Mouse (Mus musculus) left cerebral cortex, postnatal 14 days (tissue): ENCODE results near the gene Pon3. TPM values are rescaled to one million over a fixed set of nuclear protein-coding genes. Genes with fewer than 3 reads are reported as not detected.

Source experiments
- DNase-seq, 2 experiments: peaks; one replicate each; pipeline ENCODE4 v3.0.0; 2021 to 2022; ENCODE audit warnings: low spot score in 2 of 2, mixed read lengths in 1 of 2
- intact Hi-C: fragments of 180-260 bp; cut with DNase I; formaldehyde crosslinking; loops from one replicate; pipeline ENCODE4 v1.15.1; 2025
- long read RNA-seq, 2 experiments: library from polyadenylated mRNA; stranded (forward); transcript quantifications; one replicate each; pipeline ENCODE4 v2.0.0; 2021
- total RNA-seq, 2 experiments: library from RNA; stranded (reverse); gene quantifications; 2 replicates each; pipeline ENCODE4 v1.2.3; 2021

The Pon3 gene
- total RNA-seq = 1 to 10 TPM; 2.1 to 2.4 TPM
- long read RNA-seq, experiment 1, partial matches to known transcripts = 0 of 1 reads
- long read RNA-seq, experiment 1, other reads (novel, unspliced or antisense) = 1 of 1 reads
- long read RNA-seq, experiment 2 = 0 reads

- intact Hi-C loops = no loop called here
- peak in 1 of 2 experiments; percentile 12 for DNase-seq
These were observed at the start of gene Pon3 for GRCm38 (mm10) chr6:5255722-5256451. TSS of gene Pon3 (minus strand) at chr6:5256286.

GRCm38 (mm10) chr6:5304956-5305355 is 48.9 kb upstream of the Pon3 start:
- no peak for DNase-seq
- intact Hi-C loops = no loop called here

GRCm38 (mm10) chr6:5300629-5301028 is 44.5 kb upstream of the Pon3 start:
- no peak for DNase-seq
- intact Hi-C loops = no loop called here

- intact Hi-C loops = loop anchor here (5.0 kb wide), 1 partner anchor 83 kb away; the partner anchor contains the start of gene Asb4
- DNase-seq = no peak
These were observed 43.5 kb upstream of the Pon3 start for GRCm38 (mm10) chr6:5299561-5299960.

GRCm38 (mm10) chr6:5298092-5298554 is 42.0 kb upstream of the Pon3 start, which contains the start of gene Pon2:
TSS of gene Pon2 (minus strand) at chr6:5298455.
- intact Hi-C loops = loop anchor here (5.0 kb wide), 1 partner anchor 84 kb away; the partner anchor contains the start of gene Asb4
- peak; percentile 20 to 43 for DNase-seq

- intact Hi-C loops = loop anchor here (5.0 kb wide), 1 partner anchor 85 kb away; the partner anchor contains the start of gene Asb4
- DNase-seq = peak; percentile 10 to 24
These were observed 41.4 kb upstream of the Pon3 start for GRCm38 (mm10) chr6:5297321-5298091.

- DNase-seq = no peak
- intact Hi-C loops = loop anchor here (5.0 kb wide), 1 partner anchor 86 kb away; the partner anchor contains the start of gene Asb4
These were observed 40.0 kb upstream of the Pon3 start for GRCm38 (mm10) chr6:5296067-5296466.

- intact Hi-C loops = loop anchor here (5.0 kb wide), 1 partner anchor 87 kb away; the partner anchor contains the start of gene Asb4
- no peak for DNase-seq
These were observed 38.8 kb upstream of the Pon3 start for GRCm38 (mm10) chr6:5294659-5295449.

- intact Hi-C loops = no loop called here
- DNase-seq = no peak
These were observed 36.8 kb upstream of the Pon3 start for GRCm38 (mm10) chr6:5292841-5293240.

GRCm38 (mm10) chr6:5291450-5291849 is 35.4 kb upstream of the Pon3 start:
- peak in 1 of 2 experiments; percentile 11 for DNase-seq
- intact Hi-C loops = no loop called here

GRCm38 (mm10) chr6:5287919-5288318 is 31.8 kb upstream of the Pon3 start:
- intact Hi-C loops = no loop called here
- DNase-seq = no peak

GRCm38 (mm10) chr6:5287392-5287791 is 31.3 kb upstream of the Pon3 start:
- intact Hi-C loops = no loop called here
- no peak for DNase-seq

- intact Hi-C loops = no loop called here
- DNase-seq = peak in 1 of 2 experiments; percentile 22
These were observed 26.3 kb upstream of the Pon3 start for GRCm38 (mm10) chr6:5282418-5282817.

GRCm38 (mm10) chr6:5280576-5281305 is 24.7 kb upstream of the Pon3 start:
- intact Hi-C loops = no loop called here
- no peak for DNase-seq

- DNase-seq = no peak
- intact Hi-C loops = no loop called here
These were observed 21.9 kb upstream of the Pon3 start for GRCm38 (mm10) chr6:5277972-5278371.

GRCm38 (mm10) chr6:5269641-5270040 is 13.6 kb upstream of the Pon3 start:
- intact Hi-C loops = no loop called here
- DNase-seq = no peak

- intact Hi-C loops = no loop called here
- DNase-seq = no peak
These were observed 8.7 kb upstream of the Pon3 start for GRCm38 (mm10) chr6:5264793-5265192.

- intact Hi-C loops = no loop called here
- DNase-seq = no peak
These were observed 7.3 kb upstream of the Pon3 start for GRCm38 (mm10) chr6:5263250-5263999.
